Mouse (Mus musculus): ENCODE measurements around the gene Pald1.

DNA sequence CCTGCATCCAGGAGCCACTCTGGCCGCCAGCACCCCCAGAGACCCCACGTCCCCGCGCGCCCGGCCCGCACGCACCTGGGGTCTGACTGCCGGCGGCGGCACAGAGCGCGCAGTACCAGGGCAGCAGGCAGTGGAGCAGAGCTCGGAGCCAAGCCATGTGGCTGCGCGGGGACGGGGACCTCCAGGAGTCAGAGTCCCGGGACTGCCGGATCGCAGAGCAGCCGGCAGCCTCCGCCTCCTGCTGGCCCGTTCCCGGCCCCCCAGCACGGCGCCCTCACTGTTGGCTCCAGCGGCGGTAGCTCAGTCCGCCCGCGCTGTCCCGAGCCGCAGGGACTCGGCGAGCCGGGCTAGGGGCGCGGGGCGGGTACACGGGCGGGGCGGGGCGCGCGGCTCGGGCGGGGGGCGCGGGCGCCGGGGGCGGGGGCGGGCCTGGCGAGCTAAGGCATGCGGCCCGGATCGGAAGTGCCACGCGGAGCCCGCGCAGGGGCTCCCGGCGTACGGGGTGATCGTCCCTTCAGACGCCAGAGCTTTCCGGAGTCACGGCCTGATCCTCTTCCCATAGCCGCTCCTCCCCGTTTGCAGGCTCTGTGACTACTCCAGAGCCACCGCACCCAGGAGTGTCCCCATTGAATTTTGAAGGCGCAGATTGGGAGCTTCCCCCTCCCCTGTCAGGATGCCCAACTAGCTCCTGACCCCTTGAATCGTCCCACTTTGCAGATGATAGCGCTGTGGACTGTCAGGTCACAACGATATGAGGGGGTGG lies 110.1 kb downstream of the Pald1 start, which contains the start of gene Adamts14:
- TF ChIP-seq USF1 (IDR thresholded peaks at IDR 0.05; ENCODE audit: low read depth, low read length) (no peak), POLR2A (IDR thresholded peaks at IDR 0.05; ENCODE audit: control insufficient read depth in 1 of 2, insufficient read depth in 1 of 2, low read depth in 1 of 2, low read length in 2 of 2, poor library complexity in 1 of 2) (no peak), TBP (IDR thresholded peaks at IDR 0.05; ENCODE audit: low read depth, low read length) (no peak), CTCF (IDR thresholded peaks at IDR 0.05 in 2 of 3, conservative IDR thresholded peaks at IDR 0.05 in 1 of 3; ENCODE audit: control insufficient read depth in 1 of 3, insufficient read depth in 1 of 3, low read depth in 2 of 3, low read length in 3 of 3, poor library complexity in 1 of 3, severe bottlenecking in 1 of 3) (no peak), SMC3 (IDR thresholded peaks at IDR 0.05; ENCODE audit: low read depth, low read length) (no peak), TCF12 (IDR thresholded peaks at IDR 0.05; ENCODE audit: low read depth, low read length) (no peak), BHLHE40 (IDR thresholded peaks at IDR 0.05; ENCODE audit: borderline replicate concordance, low read depth, low read length) (no peak)

Data from MEL (cell line).